Mouse (Mus musculus) adrenal gland, adult 8-10 months (tissue): Measurements from ENCODE around the gene Olfr1375. TPM values are rescaled to one million over a fixed set of nuclear protein-coding genes. Genes with fewer than 3 reads are reported as not detected.

Experiments
- total RNA-seq, 4 experiments: library from RNA; stranded (reverse); gene quantifications; 2 replicates each; pipeline ENCODE4 v1.2.4; 2022

Gene Olfr1375
- total RNA-seq, 4 experiments from 2014 or later, result not detected

Other genes starting within 250 kb of the Olfr1375 start
- 1 to 10 TPM; 5.7 to 9.9 (median 7.6) TPM for gene Zfp354c, start 220.4 kb upstream of the Olfr1375 start, total RNA-seq
- 1 to 10 TPM; 1.0 to 1.5 (median 1.2) TPM for gene Zfp879, start 206.6 kb upstream of the Olfr1375 start, total RNA-seq
- not detected for gene Grm6, start 197.4 kb upstream of the Olfr1375 start, total RNA-seq
- 1 to 10 TPM; 4.0 to 6.1 (median 4.8) TPM for gene Zfp454, start 160.5 kb upstream of the Olfr1375 start, total RNA-seq
- gene Zfp2, start 131.9 kb upstream of the Olfr1375 start, total RNA-seq, result 10 to 100 TPM in 3 of 4 experiments, 1 to 10 TPM in 1; 9.4 to 12.8 (median 11.0) TPM
- 1 to 10 TPM; 1.7 to 4.7 (median 3.3) TPM for gene Zfp354b, start 116.5 kb upstream of the Olfr1375 start, total RNA-seq
- gene 4933414I15Rik, start 104.3 kb upstream of the Olfr1375 start, total RNA-seq, result not detected
- gene Prop1, start 94.3 kb upstream of the Olfr1375 start, total RNA-seq, result not detected
- not detected for gene Olfr1378, start 81.6 kb upstream of the Olfr1375 start, total RNA-seq
- gene Olfr1377, start 66.1 kb upstream of the Olfr1375 start, total RNA-seq, result not detected
- gene Olfr51, start 44.5 kb upstream of the Olfr1375 start, total RNA-seq, result not detected
- gene Olfr54, start 33.9 kb upstream of the Olfr1375 start, total RNA-seq, result under 1 TPM; 0.15 to 0.91 (median 0.39) TPM
- gene Zfp354a, start 11.1 kb downstream of the Olfr1375 start, total RNA-seq, result 10 to 100 TPM in 2 of 4 experiments, 1 to 10 TPM in 2; 5.7 to 12.4 (median 9.7) TPM
- not detected for gene Gm12569, start 172.4 kb downstream of the Olfr1375 start, total RNA-seq
- 100 to 1,000 TPM in 2 of 4 experiments, 10 to 100 TPM in 2; 68.4 to 151 (median 112) TPM for gene Clk4, start 213.6 kb downstream of the Olfr1375 start, total RNA-seq
- gene BC049762, start 214.9 kb downstream of the Olfr1375 start, total RNA-seq, result under 1 TPM in 3 of 4 experiments, not detected in 1; 0.49 to 0.66 (median 0.54) TPM
- gene Col23a1, start 241.8 kb downstream of the Olfr1375 start, total RNA-seq, result 10 to 100 TPM in 2 of 4 experiments, 1 to 10 TPM in 2; 2.3 to 14.3 (median 6.9) TPM